Mouse (Mus musculus): ENCODE data around the gene Slco4a1.

Gene Slco4a1

GRCm38 (mm10) chr2:180445962-180446361 lies 10.1 kb upstream of the Slco4a1 start:
- no peak for DNase-seq

GRCm38 (mm10) chr2:180449007-180449406 lies 7.0 kb upstream of the Slco4a1 start:
- DNase-seq: no peak

- no peak for DNase-seq
These were observed 5.5 kb upstream of the Slco4a1 start for GRCm38 (mm10) chr2:180450529-180450928.

- no peak for DNase-seq
These were observed 660 bp downstream of the Slco4a1 start for GRCm38 (mm10) chr2:180456705-180457104.

- no peak for DNase-seq
These were observed 1.6 kb downstream of the Slco4a1 start for GRCm38 (mm10) chr2:180457680-180458079.

GRCm38 (mm10) chr2:180459437-180459836 lies 3.4 kb downstream of the Slco4a1 start:
- no peak for DNase-seq

GRCm38 (mm10) chr2:180460801-180461200 lies 4.8 kb downstream of the Slco4a1 start:
- peak; percentile 51 to 55 for DNase-seq

GRCm38 (mm10) chr2:180462593-180462992 lies 6.5 kb downstream of the Slco4a1 start:
- peak; percentile 29 to 62 for DNase-seq

GRCm38 (mm10) chr2:180466505-180466904 lies 10.5 kb downstream of the Slco4a1 start:
- no peak for DNase-seq

- DNase-seq: no peak
These were observed 12.8 kb downstream of the Slco4a1 start for GRCm38 (mm10) chr2:180468871-180469270.

- no peak for DNase-seq
These were observed 13.7 kb downstream of the Slco4a1 start for GRCm38 (mm10) chr2:180469768-180470167.

GRCm38 (mm10) chr2:180472306-180473079 lies 16.4 kb downstream of the Slco4a1 start:
- no peak for DNase-seq

- no peak for DNase-seq
These were observed 17.0 kb downstream of the Slco4a1 start for GRCm38 (mm10) chr2:180473080-180473440.

- no peak for DNase-seq
These were observed 18.8 kb downstream of the Slco4a1 start for GRCm38 (mm10) chr2:180474864-180475263.

- no peak for DNase-seq
These were observed 26.2 kb downstream of the Slco4a1 start for GRCm38 (mm10) chr2:180482274-180482673.

- no peak for DNase-seq
These were observed 28.8 kb downstream of the Slco4a1 start for GRCm38 (mm10) chr2:180484882-180485281.

- no peak for DNase-seq
These were observed 29.3 kb downstream of the Slco4a1 start for GRCm38 (mm10) chr2:180485306-180485705.

- DNase-seq: no peak
These were observed 32.2 kb downstream of the Slco4a1 start for GRCm38 (mm10) chr2:180488210-180488751.

- no peak for DNase-seq
These were observed 39.9 kb downstream of the Slco4a1 start for GRCm38 (mm10) chr2:180495906-180496305.

GRCm38 (mm10) chr2:180499741-180500140 lies 43.7 kb downstream of the Slco4a1 start, which contains the start of gene Ntsr1:
Gene Ntsr1 (plus strand): TSS chr2:180499976.
- DNase-seq: no peak

- DNase-seq: no peak
These were observed 44.7 kb downstream of the Slco4a1 start for GRCm38 (mm10) chr2:180500726-180501125.

- no peak for DNase-seq
These were observed 45.3 kb downstream of the Slco4a1 start for GRCm38 (mm10) chr2:180501217-180501967.

GRCm38 (mm10) chr2:180506281-180506680 lies 50.2 kb downstream of the Slco4a1 start:
- DNase-seq: no peak
